Mouse (Mus musculus): ENCODE measurements at regions not wholly inside any gene's neighbourhood (a gene's known extent, or its start where the extent isn't known, plus 50 kb on each side); places are given as distances from the start of the nearest gene placed in this dataset.

GRCm38 (mm10) chr3:137129967-137130366 is 210.9 kb upstream of the Emcn start:
- Histone ChIP-seq H3K4me2 (ENCODE audit: low read depth, low read length) (no peak overlapping the region), H3K27me3 (replicated peaks; ENCODE audit: control insufficient read depth, insufficient read depth, low read length) (no peaks in the 10 kb centered on the region), H3K27ac (replicated peaks; ENCODE audit: low read depth, low read length) (no peak overlapping the region), H3K4me3 (ENCODE audit: low read depth, low read length) (no peak overlapping the region), H3K9ac (ENCODE audit: low read depth, low read length) (no peak overlapping the region), H3K4me1 (ENCODE audit: control insufficient read depth, insufficient read depth, low read length) (no peaks in the 10 kb centered on the region), H3K9me3 (ENCODE audit: control insufficient read depth, low read length) (no peaks in the 10 kb centered on the region), H3K36me3 (ENCODE audit: control insufficient read depth, insufficient read depth, low read length) (no peaks in the 10 kb centered on the region)
- ATAC-seq (ENCODE audit: low read depth), result no peak
- no peak for DNase-seq (ENCODE audit: low spot score)
- WGBS, result 89% methylated on average over 4 of the region's 4 CpGs

DNA sequence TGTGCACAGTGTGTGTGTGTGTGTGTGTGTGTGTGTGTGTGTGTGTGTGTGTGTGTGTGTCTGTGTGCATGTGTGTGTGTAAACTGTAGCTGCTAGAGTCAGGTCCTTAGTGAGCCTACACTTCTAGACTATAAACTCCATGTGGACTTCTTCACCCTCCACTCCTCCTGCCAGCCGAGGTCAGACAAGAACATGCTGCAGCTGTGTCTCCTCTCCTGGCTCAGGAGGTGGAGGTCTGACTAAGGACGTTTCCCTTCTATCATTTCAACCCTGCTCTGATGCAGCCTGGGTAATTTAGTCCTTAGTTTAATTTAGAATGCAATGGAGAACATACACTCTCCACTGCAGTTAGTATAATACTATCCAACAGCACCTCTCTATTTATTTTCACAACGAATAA is 198.8 kb upstream of the Emcn start:
- H3K27ac ChIP-seq (replicated peaks; ENCODE audit: low read depth, low read length), result no peak overlapping the region
- H3K4me1 ChIP-seq (ENCODE audit: control insufficient read depth, insufficient read depth, low read length), result no peaks in the 10 kb centered on the region
- WGBS, result 62% methylated on average over 3 of the region's 3 CpGs
- no peaks in the 10 kb centered on the region for H3K9me3 ChIP-seq (ENCODE audit: control insufficient read depth, low read length)
- H3K9ac ChIP-seq (ENCODE audit: low read depth, low read length), result no peak overlapping the region
- H3K27me3 ChIP-seq (replicated peaks; ENCODE audit: control insufficient read depth, insufficient read depth, low read length), result no peaks in the 10 kb centered on the region
- DNase-seq (ENCODE audit: low spot score), result no peak
- ATAC-seq (ENCODE audit: low read depth), result no peak
- no peak overlapping the region for H3K4me3 ChIP-seq (ENCODE audit: low read depth, low read length)
- no peaks in the 10 kb centered on the region for H3K36me3 ChIP-seq (ENCODE audit: control insufficient read depth, insufficient read depth, low read length)
- H3K4me2 ChIP-seq (ENCODE audit: low read depth, low read length), result no peak overlapping the region

- no peak overlapping the region for H3K4me3 ChIP-seq (ENCODE audit: low read depth, low read length)
- H3K27me3 ChIP-seq (replicated peaks; ENCODE audit: control insufficient read depth, insufficient read depth, low read length), result no peaks in the 10 kb centered on the region
- no peaks in the 10 kb centered on the region for H3K9me3 ChIP-seq (ENCODE audit: control insufficient read depth, low read length)
- no peak overlapping the region for H3K9ac ChIP-seq (ENCODE audit: low read depth, low read length)
- no peak for DNase-seq (ENCODE audit: low spot score)
- no peak overlapping the region for H3K27ac ChIP-seq (replicated peaks; ENCODE audit: low read depth, low read length)
- no peaks in the 10 kb centered on the region for H3K36me3 ChIP-seq (ENCODE audit: control insufficient read depth, insufficient read depth, low read length)
- no peak for ATAC-seq (ENCODE audit: low read depth)
- H3K4me1 ChIP-seq (ENCODE audit: control insufficient read depth, insufficient read depth, low read length), result no peaks in the 10 kb centered on the region
- H3K4me2 ChIP-seq (ENCODE audit: low read depth, low read length), result no peak overlapping the region
These were observed 194.8 kb upstream of the Emcn start for GRCm38 (mm10) chr3:137146062-137146461.

DNA sequence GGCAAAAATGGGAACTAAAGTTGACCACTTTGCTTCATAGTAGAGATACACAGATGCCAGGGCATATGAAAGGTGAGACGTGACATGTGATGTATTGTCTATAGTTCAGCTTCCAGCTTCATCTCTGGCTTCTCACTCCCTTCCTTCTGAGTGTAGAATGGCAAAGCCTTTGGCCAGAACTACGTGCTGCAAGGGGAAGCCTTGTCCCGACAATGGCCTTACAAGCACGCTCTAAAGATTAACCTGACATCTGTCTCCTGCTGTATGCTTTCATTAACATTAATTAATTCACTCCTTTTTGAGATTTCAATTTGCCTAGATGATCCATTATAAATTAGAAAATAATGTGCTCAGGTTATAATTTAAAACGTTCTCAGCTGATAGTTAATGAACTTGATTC is 193.5 kb upstream of the Emcn start:
- Histone ChIP-seq H3K9ac (ENCODE audit: low read depth, low read length) (no peak overlapping the region), H3K9me3 (ENCODE audit: control insufficient read depth, low read length) (no peaks in the 10 kb centered on the region), H3K27me3 (replicated peaks; ENCODE audit: control insufficient read depth, insufficient read depth, low read length) (no peaks in the 10 kb centered on the region), H3K4me3 (ENCODE audit: low read depth, low read length) (no peak overlapping the region), H3K36me3 (ENCODE audit: control insufficient read depth, insufficient read depth, low read length) (no peaks in the 10 kb centered on the region), H3K27ac (replicated peaks; ENCODE audit: low read depth, low read length) (no peak overlapping the region), H3K4me1 (ENCODE audit: control insufficient read depth, insufficient read depth, low read length) (no peaks in the 10 kb centered on the region), H3K4me2 (ENCODE audit: low read depth, low read length) (no peak overlapping the region)
- 75% methylated on average over 5 of the region's 5 CpGs for WGBS
- DNase-seq (ENCODE audit: low spot score), result no peak
- ATAC-seq (ENCODE audit: low read depth), result no peak

DNA sequence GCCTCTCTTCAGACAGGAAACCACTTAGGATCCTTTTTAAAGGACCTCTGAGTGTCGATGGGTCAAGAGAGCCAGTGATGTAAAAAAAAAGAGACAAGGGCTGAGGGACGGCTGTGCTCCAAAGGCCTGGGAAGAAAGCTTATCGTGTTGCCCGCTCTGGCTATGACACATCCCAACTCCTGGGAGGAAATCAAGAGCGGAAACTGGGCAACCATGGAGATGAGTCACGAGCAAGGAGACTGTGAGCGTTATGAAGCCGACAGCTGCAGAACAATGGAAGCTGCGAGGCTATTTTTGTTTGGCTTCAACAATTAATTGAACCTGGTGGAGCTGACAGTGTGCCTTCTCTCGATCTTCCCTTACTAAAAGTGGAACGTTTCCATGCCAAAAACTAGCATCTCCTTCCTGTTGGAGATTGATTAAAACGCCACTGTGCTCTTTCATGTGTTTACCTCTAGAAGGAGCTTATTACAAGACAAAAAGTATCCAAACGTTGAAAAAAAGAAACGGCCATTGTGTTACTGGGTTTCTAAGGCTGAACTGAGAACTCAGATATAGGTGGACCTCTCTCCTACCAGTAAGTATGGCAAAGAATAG is 190.4 kb upstream of the Emcn start:
- DNase-seq (ENCODE audit: low spot score), result peak; percentile 61
- WGBS, result 74% methylated on average over 14 of the region's 14 CpGs
- ATAC-seq (ENCODE audit: low read depth), result no peak

GRCm38 (mm10) chr3:137151431-137151830 is 189.4 kb upstream of the Emcn start:
- no peak overlapping the region for H3K9ac ChIP-seq (ENCODE audit: low read depth, low read length)
- DNase-seq (ENCODE audit: low spot score) (no peak), ATAC-seq (ENCODE audit: low read depth) (no peak)
- H3K4me3 ChIP-seq (ENCODE audit: low read depth, low read length), result no peak overlapping the region
- no peak overlapping the region for H3K27ac ChIP-seq (replicated peaks; ENCODE audit: low read depth, low read length)
- no peaks in the 10 kb centered on the region for H3K36me3 ChIP-seq (ENCODE audit: control insufficient read depth, insufficient read depth, low read length)
- H3K4me1 ChIP-seq (ENCODE audit: control insufficient read depth, insufficient read depth, low read length), result no peaks in the 10 kb centered on the region
- H3K27me3 ChIP-seq (replicated peaks; ENCODE audit: control insufficient read depth, insufficient read depth, low read length), result no peaks in the 10 kb centered on the region
- WGBS, result 79% methylated on average over 1 of the region's 1 CpGs
- no peak overlapping the region for H3K4me2 ChIP-seq (ENCODE audit: low read depth, low read length)
- no peaks in the 10 kb centered on the region for H3K9me3 ChIP-seq (ENCODE audit: control insufficient read depth, low read length)

More for the DNA sequence above, 190.4 kb upstream of the Emcn start:
- Histone ChIP-seq H3K36me3 (ENCODE audit: control insufficient read depth, insufficient read depth, low read length) (no peaks in the 10 kb centered on the region), H3K4me3 (ENCODE audit: low read depth, low read length) (no peak overlapping the region), H3K4me1 (ENCODE audit: control insufficient read depth, insufficient read depth, low read length) (no peaks in the 10 kb centered on the region), H3K27ac (replicated peaks; ENCODE audit: low read depth, low read length) (no peak overlapping the region), H3K9me3 (ENCODE audit: control insufficient read depth, low read length) (no peaks in the 10 kb centered on the region), H3K27me3 (replicated peaks; ENCODE audit: control insufficient read depth, insufficient read depth, low read length) (no peaks in the 10 kb centered on the region), H3K9ac (ENCODE audit: low read depth, low read length) (no peak overlapping the region), H3K4me2 (ENCODE audit: low read depth, low read length) (no peak overlapping the region)

DNA sequence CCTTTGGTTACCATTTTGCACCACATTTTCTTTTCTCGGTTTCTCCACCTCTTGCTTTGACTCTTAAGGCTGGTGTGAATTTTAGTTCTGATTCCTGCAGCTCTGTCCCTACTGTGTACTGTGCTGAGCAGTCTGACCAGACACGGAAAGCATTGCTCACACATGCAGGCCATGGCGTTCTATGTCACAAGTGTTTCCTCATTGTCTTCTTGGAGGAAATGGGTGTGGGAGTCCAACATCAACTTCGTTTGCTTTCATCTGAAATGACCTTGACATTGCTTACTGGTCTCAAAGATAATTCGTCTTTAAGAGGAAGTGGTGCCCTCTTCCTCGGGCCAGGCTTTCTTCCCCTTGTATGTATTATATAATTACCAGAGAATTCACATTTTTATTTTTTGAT is 187.6 kb upstream of the Emcn start:
- Histone ChIP-seq H3K27me3 (replicated peaks; ENCODE audit: control insufficient read depth, insufficient read depth, low read length) (no peaks in the 10 kb centered on the region), H3K4me1 (ENCODE audit: control insufficient read depth, insufficient read depth, low read length) (0 out of 2 replicates have a peak, but pooled peaks cover 3% of the 10 kb centered on the region), H3K4me3 (ENCODE audit: low read depth, low read length) (no peak overlapping the region), H3K27ac (replicated peaks; ENCODE audit: low read depth, low read length) (no peak overlapping the region), H3K4me2 (ENCODE audit: low read depth, low read length) (no peak overlapping the region), H3K9me3 (ENCODE audit: control insufficient read depth, low read length) (no peaks in the 10 kb centered on the region), H3K36me3 (ENCODE audit: control insufficient read depth, insufficient read depth, low read length) (no peaks in the 10 kb centered on the region), H3K9ac (ENCODE audit: low read depth, low read length) (no peak overlapping the region)
- no peak for DNase-seq (ENCODE audit: low spot score)
- WGBS, result 82% methylated on average over 6 of the region's 6 CpGs
- no peak for ATAC-seq (ENCODE audit: low read depth)

DNA sequence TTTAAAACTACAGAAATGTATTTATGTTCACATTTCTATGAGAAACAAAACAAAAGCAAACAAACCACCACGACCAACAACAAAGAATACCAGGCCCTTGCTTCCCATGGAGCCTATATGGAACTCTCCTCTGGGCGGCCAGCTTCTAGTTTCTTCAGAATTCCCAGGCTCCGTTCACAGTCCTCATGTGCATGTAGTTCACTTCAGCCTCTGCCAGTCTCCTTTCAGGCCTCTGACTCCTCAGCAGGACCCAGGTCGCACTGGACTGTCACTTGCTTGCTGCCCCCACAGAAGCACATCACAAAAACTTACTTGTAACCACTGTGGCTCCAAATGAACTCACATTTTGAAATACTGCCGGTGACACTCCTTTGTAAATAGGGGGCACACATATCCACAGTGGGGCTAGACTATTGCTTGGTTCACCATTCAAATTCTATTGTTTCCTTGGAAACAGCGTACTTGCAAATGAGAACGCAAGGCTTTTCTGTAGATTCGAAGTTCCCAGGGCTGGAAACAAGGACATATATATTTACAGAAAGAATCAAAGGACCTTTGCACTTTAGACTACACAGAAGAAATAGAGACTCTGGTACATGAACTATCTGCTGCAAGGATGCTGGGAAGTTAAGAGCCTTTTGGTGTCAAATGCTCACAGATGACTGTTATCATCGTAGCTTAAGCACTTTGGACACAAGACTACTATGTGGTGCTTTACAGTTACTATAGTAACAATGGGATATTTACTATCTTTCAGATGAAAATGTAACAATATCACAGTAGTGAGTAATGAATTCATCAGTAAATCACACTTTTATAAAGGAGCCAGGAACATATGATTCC is 186.4 kb upstream of the Emcn start:
- H3K9ac ChIP-seq (ENCODE audit: low read depth, low read length), result no peak overlapping the region
- 0 out of 2 replicates have a peak, but pooled peaks cover 3% of the 10 kb centered on the region for H3K4me1 ChIP-seq (ENCODE audit: control insufficient read depth, insufficient read depth, low read length)
- no peak overlapping the region for H3K27ac ChIP-seq (replicated peaks; ENCODE audit: low read depth, low read length)
- ATAC-seq (ENCODE audit: low read depth), result no peak
- no peaks in the 10 kb centered on the region for H3K9me3 ChIP-seq (ENCODE audit: control insufficient read depth, low read length)
- no peak overlapping the region for H3K4me3 ChIP-seq (ENCODE audit: low read depth, low read length)
- H3K36me3 ChIP-seq (ENCODE audit: control insufficient read depth, insufficient read depth, low read length), result no peaks in the 10 kb centered on the region
- DNase-seq (ENCODE audit: low spot score), result no peak
- WGBS, result 78% methylated on average over 9 of the region's 9 CpGs
- H3K4me2 ChIP-seq (ENCODE audit: low read depth, low read length), result no peak overlapping the region
- H3K27me3 ChIP-seq (replicated peaks; ENCODE audit: control insufficient read depth, insufficient read depth, low read length), result no peaks in the 10 kb centered on the region

- Histone ChIP-seq H3K27ac (replicated peaks; ENCODE audit: low read depth, low read length) (no peak overlapping the region), H3K27me3 (replicated peaks; ENCODE audit: control insufficient read depth, insufficient read depth, low read length) (no peaks in the 10 kb centered on the region), H3K4me3 (ENCODE audit: low read depth, low read length) (no peak overlapping the region), H3K9me3 (ENCODE audit: control insufficient read depth, low read length) (no peaks in the 10 kb centered on the region), H3K4me2 (ENCODE audit: low read depth, low read length) (no peak overlapping the region), H3K9ac (ENCODE audit: low read depth, low read length) (no peak overlapping the region), H3K36me3 (ENCODE audit: control insufficient read depth, insufficient read depth, low read length) (no peaks in the 10 kb centered on the region), H3K4me1 (ENCODE audit: control insufficient read depth, insufficient read depth, low read length) (0 out of 2 replicates have a peak, but pooled peaks cover 3% of the 10 kb centered on the region)
- no peak for ATAC-seq (ENCODE audit: low read depth)
- no peak for DNase-seq (ENCODE audit: low spot score)
- 90% methylated on average over 3 of the region's 3 CpGs for WGBS
These were observed 185.8 kb upstream of the Emcn start for GRCm38 (mm10) chr3:137155043-137155404.
